Mouse (Mus musculus) v-Abl transformed pro-B cells (cell line): ENCODE data around the gene Tdrd3.

ENCODE experiments used
- in situ Hi-C, 2 experiments: fragments of 400-800 bp; cut with MboI; formaldehyde crosslinking; loops; one replicate each; pipeline ENCODE4 v1.15.1; 2025; ENCODE audit not compliant: unreplicated experiment in 2 of 2

Tdrd3 gene

GRCm38 (mm10) chr14:87446331-87446913, 30.0 kb downstream of the Tdrd3 start:
- in situ Hi-C loops, result no loop called here

GRCm38 (mm10) chr14:87451645-87452443, 35.4 kb downstream of the Tdrd3 start:
- in situ Hi-C loops, result loop anchor here (5.0 to 25.0 kb wide), 4 partner anchors 135 to 767 kb away; no protein-coding TSS in a partner anchor

GRCm38 (mm10) chr14:87455630-87456175, 39.3 kb downstream of the Tdrd3 start:
- in situ Hi-C loops, result loop anchor here (10.0 to 25.0 kb wide), 2 partner anchors 768 to 771 kb away; no protein-coding TSS in a partner anchor

- in situ Hi-C loops, result loop anchor here (10.0 to 25.0 kb wide), 2 partner anchors 772 to 775 kb away; no protein-coding TSS in a partner anchor
These were observed 43.3 kb downstream of the Tdrd3 start for GRCm38 (mm10) chr14:87459777-87460176.

GRCm38 (mm10) chr14:87461543-87461942, 45.1 kb downstream of the Tdrd3 start:
- in situ Hi-C loops, result loop anchor here in 1 of 2 experiments (25.0 kb wide), 1 partner anchor 774 kb away; no protein-coding TSS in a partner anchor

GRCm38 (mm10) chr14:87463963-87464654, 47.7 kb downstream of the Tdrd3 start:
- in situ Hi-C loops, result loop anchor here in 1 of 2 experiments (25.0 kb wide), 1 partner anchor 777 kb away; no protein-coding TSS in a partner anchor

- in situ Hi-C loops, result loop anchor here (5.0 to 25.0 kb wide), 2 partner anchors 777 to 1518 kb away; no protein-coding TSS in a partner anchor
These were observed 48.2 kb downstream of the Tdrd3 start for GRCm38 (mm10) chr14:87464655-87465054.

GRCm38 (mm10) chr14:87467586-87467985, 51.1 kb downstream of the Tdrd3 start:
- in situ Hi-C loops, result loop anchor here (5.0 to 25.0 kb wide), 2 partner anchors 780 to 1515 kb away; no protein-coding TSS in a partner anchor

GRCm38 (mm10) chr14:87471521-87471920, 55.1 kb downstream of the Tdrd3 start:
- in situ Hi-C loops, result loop anchor here in 1 of 2 experiments (25.0 kb wide), 1 partner anchor 784 kb away; no protein-coding TSS in a partner anchor

- in situ Hi-C loops, result loop anchor here in 1 of 2 experiments (25.0 kb wide), 1 partner anchor 785 kb away; no protein-coding TSS in a partner anchor
These were observed 56.3 kb downstream of the Tdrd3 start for GRCm38 (mm10) chr14:87472782-87473181.

GRCm38 (mm10) chr14:87475721-87476359, 59.4 kb downstream of the Tdrd3 start:
- in situ Hi-C loops, result no loop called here

GRCm38 (mm10) chr14:87478339-87478951, 62.0 kb downstream of the Tdrd3 start:
- in situ Hi-C loops, result no loop called here

- in situ Hi-C loops, result no loop called here
These were observed 69.4 kb downstream of the Tdrd3 start for GRCm38 (mm10) chr14:87485888-87486287.

GRCm38 (mm10) chr14:87497955-87498594, 81.6 kb downstream of the Tdrd3 start:
- in situ Hi-C loops, result no loop called here

GRCm38 (mm10) chr14:87505924-87506323, 89.5 kb downstream of the Tdrd3 start:
- in situ Hi-C loops, result no loop called here

- in situ Hi-C loops, result no loop called here
These were observed 98.8 kb downstream of the Tdrd3 start for GRCm38 (mm10) chr14:87515281-87515680.

- in situ Hi-C loops, result no loop called here
These were observed 100.9 kb downstream of the Tdrd3 start for GRCm38 (mm10) chr14:87517381-87517780.

GRCm38 (mm10) chr14:87531847-87532246, 115.4 kb downstream of the Tdrd3 start:
- in situ Hi-C loops, result no loop called here
